In genomic region chr9:70274887-70275555, GRCm38 (mm10) we compare ENCODE assay signal across 26 mouse cellular contexts.
DNase-seq lines count a peak whose midpoint lies in the region; ATAC-seq and TF ChIP-seq lines count a peak whose summit lies in the region.
"Had no signal": no experiment of that assay in that cellular context is flagged by ENCODE, and none has a peak within 500 bp of the region (broad histone marks: within the 10 kb centered on the region; RNA-seq: fewer than 3 reads in every experiment).

No protein-coding gene starts in this region.

- peak; percentile 69 for ATAC-seq in lung, embryonic 14.5 days (ENCODE audit: insufficient read depth)
- ATAC-seq in stomach, embryonic 14.5 days (ENCODE audit: insufficient number of reproducible peaks, insufficient read depth, low FRiP score, low read depth), result peak; percentile 42; the same call in 1 of the 2 replicates
- no peak for ATAC-seq in megakaryocyte progenitor cell, adult 5-6 weeks (replicated peaks; ENCODE audit: poor library complexity)
- ATAC-seq: activated CD4-positive, CD25-positive, alpha-beta regulatory T cell, adult 4 months; CD4-positive, CD25-positive, alpha-beta regulatory T cell, adult 4 months; forebrain, embryonic 14.5 days; hindbrain, embryonic 16.5 days had no signal

- no peaks in the 10 kb centered on the region for H3K9me3 ChIP-seq in lung, embryonic 14.5 days (ENCODE audit: low read depth, low read length)
- no peaks in the 10 kb centered on the region for H3K9me3 ChIP-seq in stomach, embryonic 14.5 days (ENCODE audit: control insufficient read depth, low read depth, low read length)
- H3K9me3 ChIP-seq: heart, embryonic 10.5 days; heart, embryonic 15.5 days; liver, embryonic 15.5 days; midbrain, embryonic 12.5 days had no signal

- no peaks in the 10 kb centered on the region for H3K36me3 ChIP-seq in lung, embryonic 14.5 days (ENCODE audit: insufficient read depth)
- no peaks in the 10 kb centered on the region for H3K36me3 ChIP-seq in stomach, embryonic 14.5 days (ENCODE audit: control insufficient read depth, insufficient read depth, low read length)
- H3K36me3 ChIP-seq: heart, embryonic 10.5 days; heart, embryonic 15.5 days; liver, embryonic 15.5 days; midbrain, embryonic 12.5 days had no signal

- 0 out of 2 replicates have a peak, but pooled peaks cover 7% of the 10 kb centered on the region for H3K4me1 ChIP-seq in lung, embryonic 14.5 days (ENCODE audit: insufficient read depth)
- no peaks in the 10 kb centered on the region for H3K4me1 ChIP-seq in stomach, embryonic 14.5 days (ENCODE audit: control insufficient read depth, insufficient read depth, low read length)
- H3K4me1 ChIP-seq: heart, embryonic 15.5 days; liver, embryonic 15.5 days; midbrain, embryonic 12.5 days had no signal

- H3K9ac ChIP-seq in lung, embryonic 14.5 days, result no peak overlapping the region
- H3K9ac ChIP-seq in stomach, embryonic 14.5 days (replicated peaks; ENCODE audit: low read depth, low read length), result no peak overlapping the region
- H3K9ac ChIP-seq: heart, embryonic 15.5 days; liver, embryonic 15.5 days; midbrain, embryonic 12.5 days had no signal

- no peak overlapping the region for H3K4me2 ChIP-seq in lung, embryonic 14.5 days
- no peak overlapping the region for H3K4me2 ChIP-seq in stomach, embryonic 14.5 days (replicated peaks; ENCODE audit: low read depth, low read length)
- H3K4me2 ChIP-seq: heart, embryonic 15.5 days; liver, embryonic 15.5 days; midbrain, embryonic 12.5 days had no signal

- peak; percentile 42 for DNase-seq in lung, embryonic 14.5 days
- DNase-seq in lung, postnatal 10 days, result no peak
- peak; percentile 36 for DNase-seq in urinary bladder, postnatal 14 days (ENCODE audit: low spot score)
- DNase-seq in urinary bladder, postnatal 36 days (ENCODE audit: low spot score in 2 of 2), result no peak
- DNase-seq in B cell, adult 2 months, result no peak
- DNase-seq: adrenal gland, adult 2 months; adrenal gland, postnatal 36 days; cerebellum, adult 18-20 months; cerebellum, postnatal 14 days; gastrocnemius, postnatal 14 days; heart, adult 11 months; kidney, adult 9 months; kidney, postnatal 10 days; layer of hippocampus, adult 9-11 months; thymus, adult 2 months; thymus, postnatal 36 days had no signal

- H3K27me3 ChIP-seq in lung, embryonic 14.5 days (ENCODE audit: insufficient read depth, low read length), result no peaks in the 10 kb centered on the region
- H3K27me3 ChIP-seq in stomach, embryonic 14.5 days (ENCODE audit: control insufficient read depth, insufficient read depth, low read length), result no peaks in the 10 kb centered on the region
- H3K27me3 ChIP-seq: heart, embryonic 15.5 days; liver, embryonic 15.5 days; midbrain, embryonic 12.5 days had no signal

- no peak overlapping the region for H3K4me3 ChIP-seq in lung, embryonic 14.5 days (ENCODE audit: low read depth, low read length)
- no peak overlapping the region for H3K4me3 ChIP-seq in stomach, embryonic 14.5 days (ENCODE audit: low read depth, low read length)
- H3K4me3 ChIP-seq: heart, embryonic 10.5 days; heart, embryonic 15.5 days; liver, embryonic 15.5 days; midbrain, embryonic 12.5 days had no signal

- TF ChIP-seq CTCF in lung, embryonic 14.5 days (IDR thresholded peaks at IDR 0.05; ENCODE audit: low read depth), result no peak

- 74% methylated on average over 12 of the region's 12 CpGs for WGBS in lung, embryonic 14.5 days
- 77% methylated on average over 12 of the region's 12 CpGs for WGBS in stomach, embryonic 14.5 days

- peak overlapping the region; percentile 69 for H3K27ac ChIP-seq in lung, embryonic 14.5 days (ENCODE audit: low read depth)
- peak overlapping the region; percentile 28; the same call in 1 of the 2 replicates for H3K27ac ChIP-seq in stomach, embryonic 14.5 days (ENCODE audit: low read length)
- H3K27ac ChIP-seq: heart, embryonic 10.5 days; heart, embryonic 15.5 days; liver, embryonic 15.5 days; midbrain, embryonic 12.5 days had no signal

Comparison
In these comparisons a context has a peak if more than half of its experiments do, and no peak if none do; other contexts are left out.
1. DNase-seq: peak in lung, embryonic 14.5 days (single experiment) and urinary bladder, postnatal 14 days (single experiment); none in lung, postnatal 10 days (single experiment), urinary bladder, postnatal 36 days (0 of 2) and B cell, adult 2 months (0 of 2).